Mouse (Mus musculus) c-Kit-positive CD71-negative TER-119-negative erythroid progenitor cells, embryonic 14.5 days (primary cell): ENCODE measurements at regions not wholly inside any gene's neighbourhood (a gene's known extent, or its start where the extent isn't known, plus 50 kb on each side); places are given as distances from the start of the nearest gene placed in this dataset.

Source experiments
- DNase-seq: peaks from one replicate; pipeline ENCODE4 v3.0.0-alpha.2; 2013; ENCODE audit warnings: low read depth

DNA sequence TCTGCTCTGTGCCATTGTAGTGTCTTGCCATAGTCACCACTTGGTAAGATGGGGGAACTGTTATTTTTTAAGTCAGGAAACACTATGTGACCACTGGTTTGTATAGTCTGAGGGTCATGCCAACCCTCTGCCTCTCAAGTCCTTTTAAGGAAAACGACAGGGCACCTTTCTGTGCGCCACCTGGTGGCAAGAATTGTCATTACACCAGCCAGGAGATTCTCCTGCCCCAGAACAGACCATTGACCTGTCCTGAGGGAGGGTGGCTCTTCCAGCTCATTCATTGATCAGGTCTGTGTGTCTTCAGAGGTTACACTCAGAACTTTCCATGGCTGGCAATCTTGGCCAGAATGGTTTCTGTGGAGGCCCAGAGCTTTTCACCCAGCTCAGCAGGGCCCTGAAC is 166.9 kb downstream of the Bmp7 start:
- DNase-seq: peak; percentile 37

DNA sequence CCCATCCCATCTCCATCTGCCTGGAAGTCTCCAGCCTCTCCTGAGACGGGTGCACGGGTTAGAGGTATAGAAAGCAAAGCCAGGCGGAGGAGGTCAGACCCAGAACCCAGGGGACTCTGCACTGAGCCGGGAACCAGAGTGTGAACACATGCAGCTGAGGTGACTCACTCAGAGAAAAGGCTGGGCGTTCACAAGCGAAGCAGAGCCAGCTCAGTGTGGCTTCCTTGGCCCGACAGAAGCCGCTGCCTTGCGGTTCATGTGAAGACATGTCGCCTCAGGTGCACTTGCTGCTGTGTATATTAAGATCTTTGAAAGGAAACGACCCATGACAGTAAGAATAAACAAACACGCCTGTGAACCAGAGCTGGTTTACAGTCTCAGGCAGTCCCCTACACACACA is 163.6 kb downstream of the Bmp7 start:
- DNase-seq: no peak

DNA sequence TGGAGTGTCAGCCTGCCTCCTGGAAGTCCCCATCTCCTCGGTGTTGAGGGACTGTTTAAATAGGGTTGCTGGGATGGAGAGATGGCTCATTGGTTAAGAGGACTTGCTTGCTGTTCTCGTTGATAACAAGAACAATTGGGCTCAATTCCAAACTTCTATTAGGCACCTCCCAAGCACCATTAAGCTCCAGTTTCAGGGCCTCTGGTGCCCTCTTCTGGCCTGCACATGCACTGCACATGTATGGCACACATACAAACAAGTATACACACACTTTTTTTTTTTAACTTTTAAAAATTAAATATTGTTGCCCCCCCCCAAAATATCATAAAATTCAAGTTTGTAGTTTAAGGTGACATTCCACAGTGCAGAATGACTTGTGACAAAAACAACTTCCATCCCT is 162.3 kb downstream of the Bmp7 start:
- no peak for DNase-seq

DNA sequence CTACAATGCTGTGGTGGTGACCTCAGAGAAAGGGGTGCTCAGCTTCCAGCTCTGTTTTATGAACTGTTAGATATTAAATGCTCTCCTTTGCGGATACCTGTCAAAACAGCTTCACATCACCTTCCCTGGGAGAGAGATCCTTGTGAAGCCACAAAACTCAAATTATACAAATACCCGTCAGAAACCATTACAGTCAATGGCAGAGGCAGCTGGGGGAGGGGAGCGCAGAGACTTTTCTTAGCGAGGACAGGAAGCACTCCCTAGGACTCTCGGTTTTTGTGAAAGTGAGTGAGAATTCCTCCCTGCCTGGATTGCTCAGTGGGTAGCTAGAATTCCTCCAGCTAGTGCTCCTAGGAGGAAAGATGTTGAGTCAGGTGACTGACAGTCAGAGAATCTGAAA is 161.0 kb downstream of the Bmp7 start:
- DNase-seq: no peak

DNA sequence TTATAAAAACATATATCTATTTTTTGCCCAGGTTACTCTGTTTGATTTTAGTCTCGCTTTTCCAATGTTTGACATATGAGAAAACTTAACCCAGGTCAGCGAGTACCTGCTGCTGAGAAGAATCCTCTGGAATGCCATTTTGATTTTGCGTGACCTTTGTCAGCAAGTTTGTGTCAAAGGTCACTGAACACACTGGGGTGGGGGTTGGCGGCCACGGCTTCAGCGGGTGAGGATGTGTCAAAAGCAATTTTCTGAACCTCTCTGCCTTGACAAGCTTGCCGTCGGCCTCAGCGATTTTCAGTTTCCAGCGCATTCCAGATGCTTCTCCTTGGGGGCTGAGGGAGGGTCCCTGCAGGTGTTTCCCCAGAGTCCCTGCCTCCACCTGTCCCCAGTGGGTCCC is 157.4 kb downstream of the Bmp7 start:
- DNase-seq: no peak

DNA sequence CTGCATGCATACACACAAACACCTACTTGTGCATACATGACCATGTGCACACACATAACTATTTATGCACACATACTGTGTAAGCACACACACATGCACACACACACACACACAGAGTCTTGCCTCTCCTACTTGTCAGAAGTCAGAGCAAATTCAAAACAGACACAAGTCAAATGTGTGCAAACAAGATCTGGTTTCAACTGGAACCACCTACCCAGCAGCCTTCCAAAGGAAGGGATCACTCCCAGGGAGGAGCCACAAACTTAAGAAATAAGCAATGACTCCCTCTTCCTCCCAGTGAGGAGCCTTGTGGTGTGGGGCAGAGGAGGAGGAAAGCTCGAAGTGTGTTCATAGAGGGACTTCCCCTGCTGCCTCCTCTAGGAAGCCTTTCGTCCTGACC is 153.8 kb downstream of the Bmp7 start:
- DNase-seq: no peak

DNA sequence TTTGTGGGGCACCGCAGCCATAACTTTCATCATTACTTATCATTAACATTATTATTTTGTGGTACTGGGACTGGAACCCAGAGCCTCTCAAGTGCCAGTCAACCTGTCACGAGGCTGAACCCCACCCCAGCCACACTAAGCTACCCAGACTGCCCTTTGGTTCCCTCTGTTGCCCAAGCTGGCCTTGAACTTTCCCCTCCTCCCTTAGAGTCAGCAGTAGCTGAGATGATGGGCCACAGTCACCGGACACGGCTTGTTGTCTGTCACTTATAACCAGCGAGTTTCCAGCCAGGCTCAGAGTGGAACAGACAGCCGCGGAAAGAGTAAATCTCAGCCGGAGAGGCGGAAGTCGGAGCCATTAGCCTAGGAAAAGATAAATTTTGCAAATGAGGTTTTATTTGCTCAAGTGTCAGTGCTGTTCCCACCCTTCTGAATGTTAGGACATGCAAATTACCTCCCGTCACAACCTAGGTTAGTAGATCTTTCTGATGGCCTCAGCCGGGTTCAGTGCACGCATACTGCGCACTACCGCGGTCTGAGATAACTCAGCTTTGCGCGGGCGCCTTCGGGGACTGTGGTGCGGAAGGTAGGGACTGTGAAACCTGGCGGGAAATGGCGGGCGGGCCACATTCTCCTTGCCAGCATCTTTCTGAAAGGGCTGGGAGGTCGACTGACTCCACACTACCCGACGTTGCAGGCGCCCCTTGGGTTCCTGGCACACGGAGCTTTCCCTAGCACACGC is 152.7 kb downstream of the Bmp7 start:
- DNase-seq: no peak

DNA sequence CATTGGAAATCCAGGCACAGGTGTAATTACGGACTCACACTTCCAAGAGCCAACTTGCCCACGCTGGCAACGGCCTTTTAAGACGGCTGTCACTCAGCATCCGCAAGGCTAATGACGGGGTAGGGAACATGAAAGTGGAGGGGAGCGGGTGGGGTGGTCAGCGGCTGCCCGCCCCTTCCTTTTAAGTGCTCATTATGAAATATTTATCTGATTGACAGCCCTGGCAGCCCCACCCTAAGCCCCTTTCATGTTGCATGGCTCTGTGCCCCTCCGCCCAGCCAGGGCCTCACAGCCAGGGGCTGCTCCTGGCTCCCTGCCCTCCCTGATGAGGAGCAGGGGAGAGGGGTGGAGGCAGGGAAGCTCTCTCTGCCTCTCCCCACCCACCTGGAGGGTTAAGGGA is 150.9 kb downstream of the Bmp7 start:
- DNase-seq: no peak

DNA sequence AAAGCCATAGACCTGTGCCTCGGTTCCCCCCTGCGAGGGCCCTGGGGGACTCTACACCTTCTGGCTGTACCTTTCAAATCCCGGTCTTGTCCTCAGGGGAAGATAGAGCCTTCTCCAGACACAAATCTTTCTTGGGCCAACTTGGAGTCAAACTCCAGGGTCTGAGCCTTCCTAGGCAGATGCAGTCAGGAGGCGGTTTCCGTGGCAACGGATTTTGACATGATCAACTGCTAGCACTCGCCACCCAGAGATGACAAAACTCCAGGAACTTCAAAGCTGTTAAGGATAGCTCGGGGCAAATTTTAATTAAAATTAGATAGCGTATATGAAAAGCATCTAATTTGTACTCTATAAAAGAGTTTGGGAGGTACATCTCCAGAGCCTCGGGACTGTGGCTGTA is 147.6 kb downstream of the Bmp7 start:
- DNase-seq: no peak

DNA sequence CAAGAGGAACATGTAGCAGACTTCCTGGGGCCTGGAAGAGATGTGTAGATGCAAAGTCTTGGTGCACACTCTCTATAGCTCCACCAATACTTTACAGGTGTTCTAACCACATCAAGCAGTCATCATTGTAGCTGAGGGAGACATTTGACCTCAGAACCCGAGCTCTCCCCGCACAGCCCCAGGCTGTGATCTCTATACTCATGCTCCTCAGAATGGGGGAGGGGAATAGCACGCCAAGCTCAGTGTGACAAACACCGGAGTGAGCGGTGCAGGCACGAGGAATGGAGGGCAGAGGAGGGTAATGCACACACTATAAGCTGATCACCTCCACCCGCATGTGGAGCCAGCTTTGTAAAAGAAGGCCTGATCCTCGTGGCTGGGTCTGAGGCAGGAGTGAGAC is 146.1 kb downstream of the Bmp7 start:
- no peak for DNase-seq

DNA sequence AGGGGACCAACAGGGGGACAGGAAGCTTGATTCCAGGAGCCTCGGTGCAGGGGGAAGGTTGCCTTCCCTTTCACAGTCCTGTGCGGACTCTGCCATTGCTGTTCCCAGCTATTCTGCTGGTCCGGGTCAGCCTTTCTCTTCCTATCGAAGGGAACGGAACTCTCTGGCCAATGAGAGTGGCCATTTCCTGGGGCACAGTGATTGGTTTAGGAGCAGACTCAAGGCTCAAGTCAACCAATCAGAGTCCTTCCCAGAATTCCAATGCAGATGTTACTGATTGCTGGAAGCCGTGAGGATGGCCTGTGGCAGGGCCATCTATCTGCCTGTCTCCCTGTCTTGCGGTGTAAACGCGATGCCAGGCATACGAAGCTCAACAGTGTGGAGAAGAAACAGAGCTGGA is 145.3 kb downstream of the Bmp7 start:
- DNase-seq: no peak

DNA sequence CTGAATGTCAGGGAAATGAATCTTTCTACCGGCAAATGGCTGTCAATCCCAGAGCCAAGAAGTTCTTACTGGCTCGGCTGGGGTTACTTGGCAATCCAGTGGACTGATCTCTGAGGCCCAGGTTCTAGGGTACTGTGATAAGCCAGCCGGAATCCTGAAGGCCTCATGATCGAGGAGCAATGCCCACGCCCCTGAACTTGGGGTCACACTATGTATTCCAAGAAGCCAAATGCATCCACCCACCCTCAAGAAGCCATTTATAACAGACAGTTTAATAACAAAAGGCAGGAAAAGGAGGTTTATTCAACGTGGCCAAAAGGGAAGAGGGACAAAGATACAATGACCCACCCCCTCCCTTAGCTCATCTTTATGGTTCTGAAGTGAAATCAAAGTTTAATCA is 144.0 kb downstream of the Bmp7 start:
- no peak for DNase-seq

DNA sequence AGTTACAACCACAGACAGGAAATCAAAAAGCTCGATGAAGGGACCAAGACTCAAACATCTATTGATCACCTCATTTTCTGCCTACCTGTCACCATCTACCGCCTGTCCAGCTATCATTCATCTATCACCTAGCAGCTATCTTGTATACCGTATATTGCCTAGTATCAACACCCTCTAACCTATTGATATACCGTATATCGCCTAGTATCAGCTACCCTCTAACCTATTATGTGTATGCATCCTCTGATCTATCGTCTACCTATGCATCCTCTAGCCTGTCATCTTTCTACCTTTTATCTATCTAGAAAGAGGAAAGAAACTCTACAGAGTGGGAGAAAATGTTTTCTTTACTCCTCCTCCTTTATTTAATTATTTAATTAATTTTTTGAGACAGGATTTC is 143.2 kb downstream of the Bmp7 start:
- DNase-seq: no peak

DNA sequence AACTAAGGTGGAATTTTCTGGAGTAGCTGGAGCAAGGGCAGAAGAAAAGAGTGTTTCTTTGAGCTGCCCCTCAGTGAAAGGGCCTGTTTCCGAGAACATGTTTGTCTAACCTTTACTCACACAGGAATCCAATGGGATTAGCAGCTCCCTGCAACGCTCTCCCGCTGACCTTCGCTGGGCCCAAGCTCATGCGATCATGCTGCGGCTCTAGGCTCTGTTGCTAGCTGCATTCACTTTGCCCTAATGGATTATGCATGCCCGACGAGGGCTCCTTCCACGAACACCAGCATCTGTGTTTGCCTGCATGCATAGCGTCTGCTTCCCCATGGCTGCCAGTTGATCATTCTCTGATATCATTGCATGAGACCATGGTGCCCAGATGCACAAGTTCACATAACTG is 140.2 kb downstream of the Bmp7 start:
- DNase-seq: no peak

DNA sequence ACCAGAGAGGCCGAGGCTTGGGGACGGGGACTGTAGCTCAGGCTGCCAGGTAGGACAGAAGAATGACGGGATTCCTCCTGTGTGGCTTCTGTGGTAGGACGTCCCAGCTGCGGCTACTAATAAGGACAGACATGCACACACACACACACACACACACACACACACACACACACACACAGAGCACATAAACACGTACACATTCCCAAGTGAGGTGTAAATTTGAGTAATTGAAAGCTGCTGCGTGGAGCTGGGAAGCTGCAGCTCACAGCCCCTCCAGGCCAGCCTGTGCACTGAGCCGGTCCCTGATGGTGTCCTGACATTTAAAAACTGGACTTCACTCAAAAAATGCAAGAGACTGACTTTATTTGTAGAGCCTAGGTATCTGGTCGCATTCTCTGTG is 139.3 kb downstream of the Bmp7 start:
- DNase-seq: no peak

DNA sequence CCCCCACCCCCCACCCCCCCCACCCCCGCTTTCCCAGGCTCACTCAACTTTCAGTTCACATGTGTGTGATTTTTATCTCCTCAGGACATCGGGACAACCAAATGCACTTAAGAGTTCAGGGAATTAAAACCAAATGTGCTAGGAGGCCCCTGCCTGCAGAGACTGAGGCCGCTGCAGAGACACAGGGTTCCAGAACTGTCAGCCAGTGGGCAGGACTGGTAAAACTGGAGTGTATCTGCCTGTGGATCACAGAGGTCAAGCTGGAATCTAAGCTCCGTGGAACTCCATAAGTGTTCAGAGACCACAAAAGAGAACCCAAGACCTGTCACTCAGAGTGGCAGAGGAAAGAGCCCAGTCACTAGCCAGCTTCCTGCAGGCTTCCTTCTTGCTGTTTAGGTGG is 138.3 kb downstream of the Bmp7 start:
- no peak for DNase-seq

DNA sequence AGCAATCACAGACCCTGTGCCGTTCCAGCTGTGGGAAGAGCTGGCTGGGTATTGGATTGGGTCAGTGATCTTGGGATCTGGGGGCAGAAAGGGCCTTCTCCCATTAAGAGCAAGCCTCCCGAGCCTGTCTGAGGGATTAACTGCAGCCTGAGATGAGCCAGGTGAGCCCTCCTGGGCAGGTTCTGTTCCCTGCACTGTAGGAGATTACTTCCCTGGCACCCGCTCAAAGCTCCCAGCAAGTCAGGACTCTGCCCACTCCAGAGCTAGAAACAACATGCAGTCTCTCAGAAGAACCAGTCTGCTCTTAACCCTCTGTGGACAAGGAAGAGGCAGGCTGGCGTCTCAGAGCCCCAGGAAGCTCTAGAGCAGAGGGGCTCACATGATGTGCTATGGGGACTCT is 132.7 kb downstream of the Bmp7 start:
- DNase-seq: no peak

DNA sequence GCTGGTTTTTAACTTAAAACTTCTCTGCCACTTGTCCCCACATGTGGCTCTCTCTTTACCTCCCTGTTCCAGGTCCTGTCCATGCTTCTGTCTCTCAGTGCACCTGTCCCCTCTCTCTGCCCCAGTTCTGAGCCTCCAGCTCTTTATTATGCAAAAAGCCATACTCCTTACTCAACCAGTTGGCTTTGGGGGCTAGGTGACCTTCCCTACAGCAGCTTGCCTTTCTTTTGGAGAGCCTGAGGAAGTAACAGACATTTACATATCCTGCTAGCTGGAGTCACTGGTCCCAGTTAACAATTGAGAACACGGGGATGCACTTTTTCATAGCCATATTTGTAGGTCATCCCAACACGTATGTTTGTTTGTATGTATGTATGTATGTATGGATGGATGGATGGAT is 130.8 kb downstream of the Bmp7 start:
- no peak for DNase-seq

DNA sequence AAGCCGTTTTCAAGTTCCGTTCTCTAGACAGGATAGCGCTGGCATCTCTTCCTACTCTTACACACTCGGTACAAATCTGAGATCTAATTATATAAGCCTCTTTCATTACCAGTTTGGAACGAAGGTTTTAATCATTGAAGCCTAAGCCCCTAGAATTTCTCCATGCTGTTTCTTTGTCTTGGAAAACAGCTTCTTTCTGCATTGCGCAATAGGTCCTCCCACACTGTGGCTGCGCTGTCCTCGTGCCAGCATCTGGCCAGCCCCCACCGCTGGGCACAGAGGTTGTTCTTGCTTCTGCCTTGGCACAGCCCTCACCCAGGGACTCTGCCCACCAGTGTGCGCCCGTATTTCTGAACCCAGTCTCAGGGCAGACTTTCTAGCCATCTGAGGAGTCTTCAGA is 126.8 kb downstream of the Bmp7 start:
- no peak for DNase-seq

DNA sequence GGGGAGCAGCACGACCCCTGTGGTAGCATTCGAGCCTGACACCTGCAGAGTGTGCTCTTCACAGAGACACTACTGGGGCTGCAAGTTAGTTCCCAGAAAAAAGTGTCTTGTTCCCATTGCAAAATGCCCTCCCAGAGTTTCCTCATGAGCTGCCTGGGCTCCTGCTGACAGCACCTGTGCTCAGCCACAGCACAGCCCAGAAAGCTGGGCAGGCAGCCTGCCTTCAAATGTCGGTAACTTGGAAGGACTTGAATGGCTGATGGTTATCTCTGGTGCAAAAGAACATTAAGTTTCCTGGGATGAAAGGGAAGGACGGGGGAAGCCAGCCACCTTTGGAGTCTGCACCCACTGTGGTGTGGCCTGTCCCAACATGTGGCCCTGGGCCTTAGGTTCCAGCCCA is 126.2 kb downstream of the Bmp7 start:
- no peak for DNase-seq

DNA sequence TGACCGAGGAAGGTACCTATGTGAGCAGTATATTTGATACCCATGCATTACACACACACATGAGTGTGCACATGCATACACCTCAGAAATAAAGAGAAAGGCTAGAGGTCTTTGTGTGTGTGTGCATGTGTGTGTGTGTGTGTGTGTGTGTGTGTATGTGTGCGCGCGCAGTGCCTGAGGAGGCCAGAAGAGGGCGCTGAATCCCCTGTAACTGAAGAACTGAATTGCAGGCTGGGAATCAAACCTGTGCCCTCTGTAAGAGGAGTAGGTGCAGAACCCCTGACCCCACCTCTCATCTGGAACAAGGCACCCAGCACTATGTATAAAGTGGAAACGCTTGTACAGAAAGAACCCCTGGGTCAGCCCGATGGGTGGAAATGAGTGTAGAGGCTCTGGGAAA is 125.0 kb downstream of the Bmp7 start:
- no peak for DNase-seq

DNA sequence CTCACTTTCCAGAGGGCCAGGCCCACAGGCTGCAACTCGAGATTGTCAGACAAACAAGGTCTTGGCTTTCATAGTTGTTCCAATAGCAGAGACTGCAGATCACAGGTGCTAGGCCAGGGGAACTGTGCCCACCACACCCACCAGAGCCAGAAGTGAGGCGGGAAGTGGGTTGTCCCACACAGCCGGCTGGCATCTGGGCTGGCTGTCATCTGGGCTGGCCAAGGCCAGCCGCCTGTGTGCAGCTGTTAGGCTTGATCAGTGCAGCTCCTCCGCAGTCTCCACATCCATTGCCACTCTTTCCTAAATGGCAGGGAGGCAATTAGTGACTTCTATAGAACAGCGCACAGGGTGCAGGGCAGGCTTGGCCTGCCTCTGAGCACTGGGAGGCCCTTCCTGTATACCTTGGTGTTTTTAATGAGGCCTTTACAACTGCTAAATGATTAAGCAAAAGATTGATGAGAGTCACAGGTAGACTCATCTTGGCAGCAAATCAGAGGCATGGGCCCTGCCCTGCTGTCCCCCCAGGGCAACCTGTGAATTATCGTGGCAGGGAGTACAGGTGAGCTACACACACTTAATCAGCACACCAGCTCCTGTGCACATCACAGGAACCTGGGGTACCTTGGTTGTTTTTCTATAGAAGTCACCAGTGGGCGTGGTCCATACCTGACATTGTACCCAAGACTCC is 122.9 kb downstream of the Bmp7 start:
- DNase-seq: no peak
